Mouse (Mus musculus): Measurements from ENCODE around the gene Pgm2l1. TPM values are rescaled to one million over a fixed set of nuclear protein-coding genes. Genes with fewer than 3 reads are reported as not detected.

Gene Pgm2l1
- 22.4 and 29.2 TPM in 2 replicates for total RNA-seq (2017)

- peak; percentile 95 to 98 for ATAC-seq (replicated peaks in 1 of 2; ENCODE audit: insufficient read depth in 1 of 2, low FRiP score in 2 of 2, low TSS enrichment in 1 of 2, low read depth in 1 of 2, poor library complexity in 2 of 2, severe bottlenecking in 2 of 2)
These were observed at the start of gene Pgm2l1 for GRCm38 (mm10) chr7:100227158-100227875. TSS of gene Pgm2l1 (plus strand) at chr7:100227394.

- ATAC-seq (replicated peaks in 1 of 2; ENCODE audit: insufficient read depth in 1 of 2, low FRiP score in 2 of 2, low TSS enrichment in 1 of 2, low read depth in 1 of 2, poor library complexity in 2 of 2, severe bottlenecking in 2 of 2), result peak; percentile 90 to 95
These were observed 48.9 kb upstream of the Pgm2l1 start for GRCm38 (mm10) chr7:100178016-100178890.

GRCm38 (mm10) chr7:100178891-100179233 lies 48.3 kb upstream of the Pgm2l1 start:
- no peak for ATAC-seq (replicated peaks in 1 of 2; ENCODE audit: insufficient read depth in 1 of 2, low FRiP score in 2 of 2, low TSS enrichment in 1 of 2, low read depth in 1 of 2, poor library complexity in 2 of 2, severe bottlenecking in 2 of 2)

- ATAC-seq (replicated peaks in 1 of 2; ENCODE audit: insufficient read depth in 1 of 2, low FRiP score in 2 of 2, low TSS enrichment in 1 of 2, low read depth in 1 of 2, poor library complexity in 2 of 2, severe bottlenecking in 2 of 2), result no peak
These were observed 47.8 kb upstream of the Pgm2l1 start for GRCm38 (mm10) chr7:100179394-100179793.

GRCm38 (mm10) chr7:100179836-100180407 lies 47.3 kb upstream of the Pgm2l1 start:
- ATAC-seq (replicated peaks in 1 of 2; ENCODE audit: insufficient read depth in 1 of 2, low FRiP score in 2 of 2, low TSS enrichment in 1 of 2, low read depth in 1 of 2, poor library complexity in 2 of 2, severe bottlenecking in 2 of 2), result no peak

- ATAC-seq (replicated peaks in 1 of 2; ENCODE audit: insufficient read depth in 1 of 2, low FRiP score in 2 of 2, low TSS enrichment in 1 of 2, low read depth in 1 of 2, poor library complexity in 2 of 2, severe bottlenecking in 2 of 2), result no peak
These were observed 46.0 kb upstream of the Pgm2l1 start for GRCm38 (mm10) chr7:100181176-100181575.

GRCm38 (mm10) chr7:100181614-100182013 lies 45.6 kb upstream of the Pgm2l1 start:
- ATAC-seq (replicated peaks in 1 of 2; ENCODE audit: insufficient read depth in 1 of 2, low FRiP score in 2 of 2, low TSS enrichment in 1 of 2, low read depth in 1 of 2, poor library complexity in 2 of 2, severe bottlenecking in 2 of 2), result no peak

GRCm38 (mm10) chr7:100182388-100182787 lies 44.8 kb upstream of the Pgm2l1 start:
- no peak for ATAC-seq (replicated peaks in 1 of 2; ENCODE audit: insufficient read depth in 1 of 2, low FRiP score in 2 of 2, low TSS enrichment in 1 of 2, low read depth in 1 of 2, poor library complexity in 2 of 2, severe bottlenecking in 2 of 2)

GRCm38 (mm10) chr7:100187601-100188000 lies 39.6 kb upstream of the Pgm2l1 start:
- ATAC-seq (replicated peaks in 1 of 2; ENCODE audit: insufficient read depth in 1 of 2, low FRiP score in 2 of 2, low TSS enrichment in 1 of 2, low read depth in 1 of 2, poor library complexity in 2 of 2, severe bottlenecking in 2 of 2), result peak; percentile 44 to 62; a peak in 1 of 4 replicates

GRCm38 (mm10) chr7:100190167-100190566 lies 37.0 kb upstream of the Pgm2l1 start:
- ATAC-seq (replicated peaks in 1 of 2; ENCODE audit: insufficient read depth in 1 of 2, low FRiP score in 2 of 2, low TSS enrichment in 1 of 2, low read depth in 1 of 2, poor library complexity in 2 of 2, severe bottlenecking in 2 of 2), result no peak

GRCm38 (mm10) chr7:100190778-100191177 lies 36.4 kb upstream of the Pgm2l1 start:
- ATAC-seq (replicated peaks in 1 of 2; ENCODE audit: insufficient read depth in 1 of 2, low FRiP score in 2 of 2, low TSS enrichment in 1 of 2, low read depth in 1 of 2, poor library complexity in 2 of 2, severe bottlenecking in 2 of 2), result peak in 1 of 2 experiments; percentile 68; a peak in 1 of 4 replicates

GRCm38 (mm10) chr7:100201191-100201590 lies 26.0 kb upstream of the Pgm2l1 start:
- no peak for ATAC-seq (replicated peaks in 1 of 2; ENCODE audit: insufficient read depth in 1 of 2, low FRiP score in 2 of 2, low TSS enrichment in 1 of 2, low read depth in 1 of 2, poor library complexity in 2 of 2, severe bottlenecking in 2 of 2)

- no peak for ATAC-seq (replicated peaks in 1 of 2; ENCODE audit: insufficient read depth in 1 of 2, low FRiP score in 2 of 2, low TSS enrichment in 1 of 2, low read depth in 1 of 2, poor library complexity in 2 of 2, severe bottlenecking in 2 of 2)
These were observed 23.6 kb upstream of the Pgm2l1 start for GRCm38 (mm10) chr7:100203616-100204015.

GRCm38 (mm10) chr7:100204871-100205270 lies 22.3 kb upstream of the Pgm2l1 start:
- ATAC-seq (replicated peaks in 1 of 2; ENCODE audit: insufficient read depth in 1 of 2, low FRiP score in 2 of 2, low TSS enrichment in 1 of 2, low read depth in 1 of 2, poor library complexity in 2 of 2, severe bottlenecking in 2 of 2), result no peak

- ATAC-seq (replicated peaks in 1 of 2; ENCODE audit: insufficient read depth in 1 of 2, low FRiP score in 2 of 2, low TSS enrichment in 1 of 2, low read depth in 1 of 2, poor library complexity in 2 of 2, severe bottlenecking in 2 of 2), result no peak
These were observed 21.1 kb upstream of the Pgm2l1 start for GRCm38 (mm10) chr7:100206144-100206543.

- no peak for ATAC-seq (replicated peaks in 1 of 2; ENCODE audit: insufficient read depth in 1 of 2, low FRiP score in 2 of 2, low TSS enrichment in 1 of 2, low read depth in 1 of 2, poor library complexity in 2 of 2, severe bottlenecking in 2 of 2)
These were observed 19.3 kb upstream of the Pgm2l1 start for GRCm38 (mm10) chr7:100207886-100208285.

GRCm38 (mm10) chr7:100214310-100214709 lies 12.9 kb upstream of the Pgm2l1 start:
- no peak for ATAC-seq (replicated peaks in 1 of 2; ENCODE audit: insufficient read depth in 1 of 2, low FRiP score in 2 of 2, low TSS enrichment in 1 of 2, low read depth in 1 of 2, poor library complexity in 2 of 2, severe bottlenecking in 2 of 2)

GRCm38 (mm10) chr7:100215116-100215732 lies 12.0 kb upstream of the Pgm2l1 start:
- ATAC-seq (replicated peaks in 1 of 2; ENCODE audit: insufficient read depth in 1 of 2, low FRiP score in 2 of 2, low TSS enrichment in 1 of 2, low read depth in 1 of 2, poor library complexity in 2 of 2, severe bottlenecking in 2 of 2), result no peak
